Mouse (Mus musculus) adrenal gland, adult 10 weeks (tissue): ENCODE data around the gene Cacna1a. TPM values are rescaled to one million over a fixed set of nuclear protein-coding genes. Genes with fewer than 3 reads are reported as not detected.

Experiments
- polyA plus RNA-seq: library from polyadenylated mRNA; stranded (reverse); fragments of 350-450 nt; fragmentation: Illumina TruSeq; extraction: RNeasy Lipid Tissue Mini Kit (QIAGEN cat#74804); gene quantifications from one replicate; pipeline ENCODE4 v1.2.3, GENCODE M21; 2014; ENCODE audit warnings: low read depth, low replicate concordance

The Cacna1a gene
- 0.52 TPM for polyA plus RNA-seq

DNA sequence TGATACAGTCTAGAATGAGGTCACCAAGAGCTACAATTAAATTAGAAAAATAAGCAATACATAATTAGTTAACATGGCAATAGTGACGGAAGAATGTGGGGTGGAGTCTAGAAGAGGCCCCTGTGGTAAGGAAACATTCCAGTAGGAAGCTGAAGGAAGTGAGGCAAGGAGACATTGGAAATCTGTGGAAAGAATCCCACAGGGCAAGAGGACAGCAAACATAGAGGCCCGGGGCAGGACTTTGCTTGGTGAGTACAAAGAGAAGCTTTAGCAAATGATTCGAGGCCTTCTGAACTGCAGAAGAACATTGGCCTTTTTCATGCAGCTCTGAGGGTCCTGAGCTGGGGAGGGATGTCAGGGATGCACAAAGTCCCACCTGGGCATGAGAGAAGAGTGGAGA, at the start of gene Cacna1a:
TSS of gene Cacna1a (plus strand) at position 166 of the 400 bp plus-strand sequence.

GRCm38 (mm10) chr8:84662581-84663065, 274.4 kb downstream of the Cacna1a start, which contains the start of gene Ier2:
Gene Ier2, minus strand, starts transcription at chr8:84662852.

DNA sequence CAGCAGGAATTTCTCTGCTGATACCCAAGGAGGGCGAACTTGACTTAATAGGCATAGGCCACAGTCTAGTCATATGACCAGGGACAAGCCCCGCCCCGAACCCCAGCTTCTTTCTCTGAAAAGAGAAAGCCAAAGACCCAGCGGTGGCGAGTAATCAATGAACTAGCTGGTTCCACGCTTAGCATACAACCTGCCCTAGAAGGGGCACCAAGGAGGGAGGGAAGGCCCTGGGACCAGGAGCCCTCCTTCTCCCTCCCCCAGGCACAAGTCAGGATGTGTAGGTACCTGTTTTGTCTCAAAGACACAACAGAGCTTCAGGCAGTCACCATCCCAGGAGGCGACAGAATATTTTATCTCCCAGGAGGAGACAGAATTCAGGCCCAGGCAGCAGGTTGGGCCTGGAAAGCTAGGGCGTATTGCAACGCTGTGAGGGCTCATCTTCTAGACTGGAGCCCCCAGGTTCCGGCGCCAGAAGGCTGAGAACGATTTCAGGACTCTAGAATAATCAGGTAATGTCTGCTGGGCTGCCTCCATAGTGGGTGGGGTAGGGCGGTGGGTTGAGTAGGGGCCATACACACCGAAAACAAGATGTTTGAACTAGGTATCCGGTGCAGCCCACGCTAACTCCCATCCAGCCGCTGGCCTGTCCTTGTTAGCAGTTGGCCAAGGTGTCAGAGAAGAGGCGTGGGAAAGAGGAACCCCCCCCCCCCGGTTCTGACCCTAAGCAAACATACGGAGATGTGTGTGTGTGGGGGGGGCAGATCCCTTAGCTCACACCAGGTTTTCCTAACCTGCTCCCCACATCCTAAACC, 298.2 kb downstream of the Cacna1a start, which contains the start of gene Trmt1:
TSS of gene Trmt1 (plus strand) at position 117 of the 812 bp plus-strand sequence.

DNA sequence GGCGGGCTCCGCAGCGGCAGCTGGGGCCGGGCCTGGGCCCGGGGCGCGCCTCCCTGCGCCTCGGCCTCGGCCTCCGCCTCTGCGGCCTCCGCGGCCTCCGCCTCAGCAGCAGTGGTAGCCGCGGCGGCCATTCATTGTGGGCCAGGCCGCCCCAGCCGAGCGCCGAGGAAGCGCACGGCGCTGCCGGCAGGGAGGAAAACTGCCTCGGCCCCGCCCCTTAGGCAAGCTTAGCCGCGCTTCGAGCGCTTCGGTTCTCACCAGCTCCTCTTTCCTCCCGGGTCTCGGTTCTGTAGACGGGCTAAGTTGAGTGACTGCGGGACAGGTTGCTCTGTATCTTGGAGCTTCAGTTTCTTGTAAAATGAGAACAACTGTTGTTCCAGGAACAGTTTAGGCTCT, 299.5 kb downstream of the Cacna1a start, which contains the start of gene Nacc1:
TSS of gene Nacc1 (minus strand) at position 158 of the 396 bp plus-strand sequence.

Other genes with a start within 250 kb of the Cacna1a start
- gene Cc2d1a, start 240.5 kb upstream of the Cacna1a start, polyA plus RNA-seq = 0.35 TPM
- not detected for gene 4930432K21Rik, start 240.4 kb upstream of the Cacna1a start, polyA plus RNA-seq
- gene Nanos3, start 203.2 kb upstream of the Cacna1a start, polyA plus RNA-seq = not detected
- gene Zswim4, start 151.4 kb upstream of the Cacna1a start, polyA plus RNA-seq = 0.52 TPM
- 5.3 TPM for gene D8Ertd738e, start 138.7 kb upstream of the Cacna1a start, polyA plus RNA-seq
- gene Mri1, start 131.1 kb upstream of the Cacna1a start, polyA plus RNA-seq = 4.1 TPM
- 5.3 TPM for gene Ccdc130, start 118.1 kb upstream of the Cacna1a start, polyA plus RNA-seq